Mouse (Mus musculus) inflammation-experienced regulatory T-cells, adult 6 months (primary cell): ENCODE data around the gene Dlgap4. TPM values are rescaled to one million over a fixed set of nuclear protein-coding genes. Genes with fewer than 3 reads are reported as not detected.

Experiments
- ATAC-seq: one replicate; pipeline ENCODE4 v1.8.0; 2017
- polyA plus RNA-seq, 3 experiments: library from polyadenylated mRNA; unstranded; fragments of 100-300 nt; shearing (Covaris generic); gene quantifications; one replicate each; pipeline ENCODE4 v1.2.1; 2017

Gene Dlgap4
- polyA plus RNA-seq, 3 experiments from 2014 or later, result 58.0 to 75.9 (median 74.7) TPM

DNA sequence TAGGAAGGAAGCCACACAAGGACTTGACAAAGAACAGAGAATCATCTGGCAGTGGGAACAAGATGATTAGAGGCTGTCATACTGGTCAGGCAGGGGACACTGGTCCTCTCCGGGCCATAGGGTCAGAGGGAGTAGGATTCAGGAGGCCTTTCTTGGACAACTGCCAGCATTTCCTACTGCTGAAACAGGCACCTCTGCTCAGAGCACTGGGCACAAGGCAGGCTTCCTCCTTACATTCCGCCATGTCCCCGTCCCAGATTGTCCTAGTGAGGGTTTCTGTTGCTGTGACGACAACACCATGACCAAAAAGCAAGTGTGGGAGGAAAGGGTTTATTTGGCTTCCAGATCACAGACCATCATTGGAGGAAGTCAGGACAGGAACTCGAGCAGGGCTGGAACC is 105.3 kb downstream of the Dlgap4 start:
- ATAC-seq, result no peak

DNA sequence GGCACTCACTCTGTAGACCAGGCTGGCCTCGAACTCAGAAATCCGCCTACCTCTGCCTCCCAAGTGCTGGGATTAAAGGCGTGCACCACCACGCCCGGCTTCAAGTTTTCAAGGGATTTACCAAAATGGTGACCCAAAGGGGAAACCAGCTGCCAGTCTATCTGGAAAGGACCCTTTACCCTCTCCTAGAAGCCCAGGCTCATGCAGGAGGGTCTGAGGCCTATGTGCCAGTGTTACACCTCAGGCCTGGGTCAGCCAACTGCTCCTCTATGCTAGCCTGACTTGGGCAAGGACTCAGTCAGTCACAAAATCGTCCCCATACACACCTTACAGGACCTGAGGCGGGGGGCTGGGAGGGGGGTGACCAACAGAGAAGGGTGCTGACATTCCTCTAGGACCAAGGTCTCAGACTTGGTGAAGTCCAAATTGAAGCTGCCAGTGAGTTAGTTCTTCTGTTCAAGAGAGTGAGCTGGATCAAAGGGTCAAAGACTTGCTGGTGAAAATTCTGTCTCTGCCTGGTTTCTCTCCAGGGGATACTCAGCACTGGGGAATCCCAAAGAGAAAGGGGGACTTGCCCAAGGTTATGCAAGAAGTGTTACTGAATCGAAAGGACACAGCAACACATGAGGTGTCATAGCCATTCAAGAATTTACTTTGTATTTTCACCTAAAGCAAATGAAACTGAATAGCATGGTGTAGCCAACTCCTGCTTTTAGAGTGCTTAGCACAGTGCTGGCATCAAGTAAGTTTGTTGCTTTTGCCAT is 106.2 kb downstream of the Dlgap4 start:
- ATAC-seq, result peak; percentile 7

DNA sequence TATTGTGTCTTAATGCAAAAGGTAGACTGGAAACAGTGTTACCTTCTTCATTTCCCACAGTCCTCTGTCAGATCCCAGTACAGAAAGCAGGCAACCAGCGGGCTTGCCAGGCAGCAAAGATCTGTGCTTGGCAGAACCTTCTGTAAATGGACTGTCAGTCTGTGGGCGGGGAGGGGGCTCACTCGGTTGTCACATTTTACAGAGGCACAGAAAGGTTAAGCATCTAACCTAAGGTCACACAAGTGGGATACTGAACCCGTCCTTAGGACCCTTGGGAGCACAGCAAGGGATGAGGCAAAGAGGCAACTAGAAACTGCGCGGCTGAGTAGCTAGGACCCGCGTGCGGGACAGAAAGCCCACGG is 106.8 kb downstream of the Dlgap4 start:
- peak; percentile 10 for ATAC-seq

DNA sequence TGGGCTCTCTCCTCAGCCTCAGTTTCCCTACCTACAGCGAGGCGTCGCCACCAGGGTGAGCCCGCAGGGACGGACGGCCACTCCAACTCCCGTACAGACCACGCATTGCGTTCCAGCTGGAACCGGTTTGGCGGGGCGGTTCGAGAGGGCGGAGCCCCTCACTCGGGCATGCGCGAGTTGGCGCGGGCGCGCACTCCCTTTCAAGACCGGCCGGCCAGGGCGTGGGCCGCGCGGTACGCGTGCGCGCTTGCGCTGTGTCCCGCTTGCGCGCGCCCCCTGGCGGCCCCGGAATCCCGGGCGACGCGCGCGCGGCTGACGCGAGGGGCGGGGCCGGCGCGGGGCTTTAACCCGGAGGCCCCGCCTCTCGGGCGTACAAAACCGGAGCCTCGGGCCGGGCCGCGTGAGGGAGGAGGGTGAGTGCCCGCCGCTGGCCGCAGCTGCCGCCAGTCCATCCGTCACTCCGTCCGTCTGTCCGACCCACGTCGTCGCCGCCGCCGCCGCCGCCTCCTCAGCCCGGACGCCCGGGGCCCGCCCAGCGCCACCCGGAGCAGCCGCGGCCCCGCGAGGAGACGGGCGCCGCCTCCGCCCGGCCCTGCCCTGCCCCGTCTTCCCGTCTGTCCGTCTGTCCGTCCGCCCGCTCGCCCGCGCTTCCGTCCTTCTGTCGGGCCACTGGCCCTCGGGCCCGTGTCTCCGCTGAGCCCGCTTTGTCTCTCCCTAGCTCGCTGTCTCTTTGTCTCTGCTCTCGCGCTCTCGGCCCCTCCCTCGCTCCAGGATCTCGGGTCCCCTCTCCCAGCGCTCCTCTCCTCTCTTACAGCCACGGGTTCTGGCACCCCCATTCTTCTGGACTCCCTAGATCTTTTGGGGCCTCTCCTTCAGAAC is 107.4 kb downstream of the Dlgap4 start:
- peak; percentile 81 for ATAC-seq

DNA sequence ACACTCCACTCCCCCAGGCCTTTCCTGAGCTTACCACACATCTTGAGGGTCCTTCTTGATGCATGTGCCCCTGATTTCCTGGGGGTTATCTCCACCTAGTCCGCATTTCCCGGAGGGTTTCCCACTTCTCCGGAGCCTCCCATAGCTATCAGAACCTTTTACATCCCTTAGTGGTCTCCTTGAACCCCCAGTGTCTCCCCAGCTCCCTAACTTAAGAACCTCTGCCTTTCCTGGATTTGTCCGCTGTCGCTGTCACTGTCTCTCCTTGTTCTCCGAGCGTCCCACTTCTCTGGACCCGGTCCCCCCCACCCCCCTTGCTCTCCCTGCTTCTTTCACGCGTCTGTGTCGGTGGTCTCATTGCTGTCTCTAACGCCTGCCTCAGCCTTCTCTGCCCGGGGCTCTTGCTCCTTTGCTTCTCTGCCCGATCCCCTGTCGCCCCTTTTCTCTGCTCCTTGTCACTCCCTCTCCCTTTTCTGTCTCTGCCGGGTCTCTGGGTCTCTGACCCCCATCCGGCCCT is 108.1 kb downstream of the Dlgap4 start:
- ATAC-seq, result no peak

DNA sequence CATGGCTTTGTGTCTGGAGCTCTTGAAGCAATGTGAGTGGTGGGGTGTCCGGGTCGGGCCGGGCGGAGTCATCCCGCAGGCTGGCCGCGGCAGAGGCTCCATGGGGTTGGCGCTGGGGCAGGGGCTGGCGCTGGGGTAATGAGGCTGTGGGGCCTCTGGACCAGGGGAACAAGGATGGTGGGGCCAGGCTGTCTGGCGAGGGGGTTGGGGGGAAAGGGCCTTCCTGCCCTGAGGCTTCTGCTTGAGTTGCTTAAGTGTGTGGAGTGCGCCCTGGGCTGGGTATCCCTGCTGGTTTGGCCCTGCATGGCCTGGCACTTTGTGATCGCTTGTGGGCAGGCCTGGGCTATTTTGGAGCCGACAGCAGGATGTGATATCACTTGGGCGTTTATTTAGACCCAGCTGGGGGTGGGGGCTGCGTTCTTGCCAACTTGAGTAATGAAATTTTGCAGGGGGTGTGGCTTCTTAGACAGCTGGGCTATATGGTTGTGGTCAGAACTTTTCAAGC is 108.6 kb downstream of the Dlgap4 start:
- ATAC-seq, result no peak

DNA sequence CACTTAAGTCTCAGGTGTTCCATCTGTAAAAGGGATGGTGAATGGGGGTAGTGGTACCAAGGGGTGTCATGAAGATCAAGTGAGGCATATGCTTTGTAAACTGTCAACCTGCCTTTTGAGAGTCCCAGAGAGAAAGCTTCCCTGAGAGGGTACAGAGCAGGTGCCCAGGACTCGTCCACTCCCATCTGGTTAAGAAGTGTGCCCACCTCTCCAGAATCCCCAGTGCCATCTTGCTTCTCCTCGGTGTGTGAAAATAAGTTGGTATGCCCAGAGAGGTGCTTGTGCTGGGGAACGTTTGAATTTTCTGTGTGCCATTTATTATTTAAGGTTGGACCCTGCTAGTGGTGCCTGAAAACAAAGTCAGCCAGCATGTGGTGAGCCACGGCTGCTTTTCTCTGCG is 109.2 kb downstream of the Dlgap4 start:
- no peak for ATAC-seq

DNA sequence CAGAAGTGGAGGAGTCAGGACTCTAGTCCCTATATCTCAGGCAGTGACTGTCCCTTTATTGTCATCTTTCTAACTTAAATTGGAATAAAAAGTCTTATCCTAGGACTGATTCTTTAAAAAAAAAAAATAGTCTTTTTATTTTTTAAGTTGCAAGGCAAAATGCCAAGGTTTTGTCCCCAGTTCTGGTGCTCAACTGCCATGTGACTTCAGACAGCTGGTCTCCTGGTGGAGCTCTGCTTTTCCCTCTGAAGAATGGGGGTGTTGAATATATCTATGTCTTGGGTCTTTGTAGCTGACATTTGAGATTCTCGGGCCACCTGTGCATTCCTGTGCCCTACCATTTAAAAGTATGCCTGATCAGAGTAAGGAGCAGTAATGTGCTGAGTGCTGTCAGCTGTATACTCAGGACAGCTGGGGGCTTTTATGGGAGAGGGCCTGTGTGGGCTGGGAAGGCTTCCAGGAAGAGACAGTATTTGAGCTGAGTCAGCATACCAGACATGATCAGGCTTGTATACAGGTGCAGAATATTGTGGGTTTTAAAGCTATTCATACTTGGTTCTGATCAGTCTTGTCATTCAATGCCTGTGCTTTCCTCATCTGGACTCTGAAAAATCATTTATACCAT is 110.5 kb downstream of the Dlgap4 start:
- ATAC-seq, result no peak

DNA sequence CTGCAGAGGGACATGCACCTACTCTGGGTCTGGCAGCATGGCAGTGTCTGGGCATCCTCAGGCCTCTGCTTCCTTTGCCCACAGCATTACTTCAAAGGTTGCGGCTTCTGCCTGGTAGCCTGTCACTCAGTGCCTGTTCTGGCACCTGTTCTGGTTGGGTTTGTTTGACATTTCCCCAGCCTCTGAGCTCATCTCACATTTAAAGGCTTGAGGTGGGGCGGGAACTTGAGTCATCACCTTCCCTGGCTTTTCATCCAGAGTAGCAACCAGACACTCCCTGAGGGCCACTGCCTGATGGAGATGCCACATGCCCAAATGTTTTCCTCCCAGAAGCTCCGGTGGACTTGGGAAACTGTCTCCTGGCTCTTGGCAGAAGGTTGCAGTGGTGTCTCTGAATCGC is 111.4 kb downstream of the Dlgap4 start:
- no peak for ATAC-seq

DNA sequence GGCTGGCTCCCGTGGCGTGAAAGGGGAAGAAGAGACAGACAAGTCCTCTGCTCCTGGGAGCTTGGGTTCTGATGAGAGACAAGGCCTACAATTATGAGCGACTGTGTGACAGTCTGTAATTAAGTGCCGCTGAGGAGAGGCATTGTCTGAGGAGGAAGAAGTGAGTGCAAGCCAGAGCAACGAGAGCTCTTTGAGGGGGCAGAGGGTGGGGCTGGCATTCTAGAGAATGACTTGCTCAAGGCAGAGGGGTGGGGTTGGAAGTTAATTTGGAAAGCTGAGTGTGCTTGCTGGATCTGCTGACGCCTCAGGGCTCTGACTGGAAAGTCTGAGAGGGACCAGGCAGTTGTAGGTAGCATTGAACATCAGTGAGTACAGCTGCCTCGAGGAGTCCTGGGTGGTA is 112.8 kb downstream of the Dlgap4 start:
- no peak for ATAC-seq

DNA sequence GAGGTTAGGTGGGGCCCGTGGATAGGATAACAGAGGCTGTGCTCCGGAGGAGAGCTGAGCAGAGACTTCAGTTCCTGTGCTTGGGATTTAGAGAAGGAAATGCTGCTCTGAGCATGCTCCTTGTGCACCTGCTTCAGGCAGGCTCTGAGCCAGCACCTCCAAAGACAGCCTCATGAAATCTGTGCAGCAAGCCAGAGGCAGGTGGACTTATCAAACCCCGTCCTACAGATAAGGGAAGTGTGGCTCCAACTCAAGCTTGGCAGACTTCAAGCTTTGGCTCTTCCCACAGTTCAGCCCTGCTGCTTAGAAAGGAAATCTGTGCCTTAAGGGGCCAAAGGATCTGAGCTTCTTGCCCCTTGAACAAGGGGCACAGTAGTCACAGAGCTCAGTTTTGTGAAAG is 113.4 kb downstream of the Dlgap4 start:
- no peak for ATAC-seq

DNA sequence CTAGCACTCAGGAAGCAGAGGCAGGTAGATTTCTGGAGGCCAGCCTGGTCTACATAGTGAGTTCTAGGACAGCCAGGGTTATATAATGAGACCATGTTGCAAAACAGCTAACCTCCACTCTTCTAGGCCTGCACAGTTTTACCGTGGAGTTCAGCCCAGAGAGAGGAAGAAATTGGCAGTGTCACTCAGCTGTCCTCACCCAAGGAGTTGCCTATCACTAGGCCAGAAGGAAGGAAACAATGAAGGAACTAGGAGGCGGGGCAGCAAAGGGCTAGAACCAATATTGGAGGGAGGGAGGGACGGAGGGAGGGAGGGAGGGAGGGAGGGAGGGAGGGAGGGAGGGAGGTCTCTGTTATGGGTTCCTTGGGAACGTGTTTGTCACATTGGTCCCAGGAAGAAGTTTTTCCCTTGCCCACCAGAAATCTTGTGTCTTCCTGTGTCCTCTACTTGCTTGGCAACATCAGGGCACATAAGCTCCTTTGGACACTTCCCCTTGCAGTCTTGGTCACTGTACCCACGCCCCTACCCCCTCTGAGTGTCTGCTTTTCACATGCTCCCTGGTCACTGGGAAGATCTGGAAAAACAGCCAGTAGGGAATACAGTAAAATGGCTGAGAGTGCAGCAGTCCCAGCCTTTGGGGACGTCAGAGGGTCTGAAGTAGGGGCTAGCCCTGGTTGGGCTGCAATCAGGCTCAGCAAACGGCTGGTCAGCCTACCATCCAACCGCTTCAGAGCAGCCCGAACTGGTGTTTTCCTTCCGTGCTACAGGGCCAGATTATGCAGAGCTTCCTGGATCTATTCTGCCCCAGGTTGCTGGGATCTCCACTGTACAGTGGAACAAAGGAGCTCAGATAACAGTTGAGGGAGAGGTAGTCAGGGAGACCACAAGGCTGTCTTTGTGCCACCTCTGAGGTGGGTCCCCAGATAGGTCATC is 116.3 kb downstream of the Dlgap4 start:
- ATAC-seq, result peak; percentile 57

DNA sequence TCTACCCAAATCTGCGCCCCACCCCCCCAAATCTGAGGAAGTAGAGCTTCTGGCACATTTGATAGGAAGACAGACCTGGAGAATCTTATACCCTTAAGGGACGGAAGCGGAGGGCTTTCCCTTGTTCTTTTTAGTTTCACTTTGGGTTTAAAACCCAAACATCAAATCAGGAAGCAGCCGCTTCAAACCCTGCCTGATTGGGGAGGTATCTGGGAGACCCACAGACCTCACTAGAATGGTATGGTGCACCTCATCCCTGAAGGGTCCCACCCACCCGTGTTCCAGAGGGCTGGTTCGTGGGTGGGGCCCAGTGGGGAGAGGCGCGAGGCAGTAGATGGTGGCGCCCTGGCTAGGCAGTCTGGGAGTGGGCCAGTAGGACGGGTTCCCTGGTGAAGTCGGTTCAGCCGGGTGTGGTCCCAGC is 117.0 kb downstream of the Dlgap4 start:
- ATAC-seq, result peak; percentile 91

DNA sequence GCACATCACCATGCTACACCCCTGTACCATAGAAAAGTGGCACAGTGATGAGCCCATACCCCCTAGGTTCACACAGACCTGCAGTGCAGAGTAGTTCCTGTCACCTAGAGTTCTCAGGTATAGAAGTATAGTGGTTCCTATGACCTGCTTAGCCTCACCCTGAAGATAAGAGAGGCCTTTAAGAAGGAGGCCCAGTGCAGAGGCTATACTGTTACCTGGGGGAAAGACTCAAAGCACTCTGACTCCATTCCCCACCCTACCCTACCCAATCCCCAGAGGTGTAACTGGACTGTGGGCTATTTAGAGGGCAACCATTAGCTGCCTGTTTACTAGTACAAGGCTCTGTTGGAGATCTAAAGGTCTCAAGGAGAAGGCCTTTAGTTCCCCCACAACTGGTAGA is 118.1 kb downstream of the Dlgap4 start:
- no peak for ATAC-seq

DNA sequence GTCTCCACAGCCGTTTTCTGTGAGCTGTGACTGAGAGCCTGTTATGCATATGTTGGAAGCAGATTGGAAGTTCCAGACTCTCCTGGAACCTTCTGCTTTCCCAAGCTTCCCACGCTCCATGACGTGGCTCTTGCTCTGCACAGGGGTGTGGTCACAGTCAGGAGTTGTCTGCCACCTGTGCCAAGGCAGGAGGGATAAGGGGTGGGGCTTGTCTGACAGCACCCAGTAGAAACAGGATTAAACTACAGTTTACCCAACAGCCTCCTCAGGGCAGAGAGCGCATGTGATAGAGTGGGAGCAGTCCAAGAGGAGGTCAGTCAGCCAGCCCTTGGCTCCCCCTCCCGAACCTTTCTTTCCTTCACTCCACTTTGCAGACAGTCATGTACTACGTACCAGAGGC is 118.6 kb downstream of the Dlgap4 start:
- no peak for ATAC-seq

DNA sequence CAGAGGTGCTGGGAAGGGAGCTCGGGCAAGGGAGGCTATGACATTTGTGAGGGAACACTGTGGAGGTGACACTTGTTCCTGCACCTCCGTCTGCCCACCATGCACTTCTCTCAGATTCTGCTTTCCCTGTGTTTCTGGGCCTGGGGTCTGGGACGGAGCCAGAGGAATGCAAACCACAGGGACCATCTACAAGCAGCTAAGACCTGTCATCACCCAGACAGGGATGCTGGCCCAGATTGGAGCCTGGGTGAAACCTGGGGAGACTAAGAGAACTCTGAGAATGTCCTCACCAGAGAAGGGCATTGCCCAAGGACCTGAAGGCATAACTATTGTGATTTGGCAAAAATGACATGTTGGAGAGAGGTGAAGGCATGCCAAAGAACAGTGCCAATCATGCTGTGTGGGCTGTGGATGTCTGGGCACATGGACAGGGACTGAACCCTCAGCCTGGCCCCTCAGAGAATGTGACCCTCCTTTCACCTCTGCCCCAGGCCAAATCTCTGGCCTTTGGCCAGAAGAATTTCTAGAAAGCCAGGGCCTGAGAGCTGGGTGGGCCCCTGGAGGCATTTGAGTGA is 122.3 kb downstream of the Dlgap4 start:
- no peak for ATAC-seq

DNA sequence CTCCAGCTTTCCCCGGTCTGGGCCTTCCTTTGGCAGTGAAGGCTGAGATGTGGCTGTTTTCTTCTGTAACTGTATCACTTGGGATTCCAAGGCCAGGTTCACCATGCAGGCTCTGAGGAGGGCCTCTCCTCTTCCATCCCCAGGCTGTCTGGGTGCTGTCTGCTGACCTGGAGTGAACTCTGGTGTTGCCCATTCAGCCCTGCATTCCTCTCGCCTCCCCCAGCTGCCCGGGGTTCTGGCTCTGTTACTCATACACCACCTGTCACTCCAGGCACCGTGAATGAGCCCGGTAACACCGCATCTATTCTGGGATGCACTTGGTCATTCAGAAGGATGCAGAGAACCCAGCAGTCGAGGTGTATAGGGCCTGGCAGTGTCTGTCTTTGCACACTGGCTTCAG is 123.3 kb downstream of the Dlgap4 start:
- no peak for ATAC-seq

DNA sequence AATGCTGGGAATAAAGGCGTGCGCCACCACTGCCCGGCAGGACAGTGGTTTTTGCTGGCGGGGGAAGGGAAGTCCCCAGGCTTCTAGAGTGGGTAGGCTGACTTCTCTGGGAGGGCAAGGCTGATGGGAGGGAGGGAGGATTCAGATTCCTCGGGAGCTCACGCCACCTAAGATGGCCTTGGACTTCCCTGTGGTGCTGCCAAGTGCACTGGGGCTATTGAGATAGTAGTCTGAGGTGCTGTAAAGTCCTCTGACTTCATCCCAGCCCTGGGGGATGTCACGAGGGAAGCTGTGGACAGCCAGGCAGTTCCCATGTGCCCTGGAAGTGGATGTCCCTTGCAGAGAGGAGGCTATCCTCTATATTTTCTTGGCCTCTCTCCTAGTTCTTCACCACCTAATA is 124.5 kb downstream of the Dlgap4 start:
- no peak for ATAC-seq

DNA sequence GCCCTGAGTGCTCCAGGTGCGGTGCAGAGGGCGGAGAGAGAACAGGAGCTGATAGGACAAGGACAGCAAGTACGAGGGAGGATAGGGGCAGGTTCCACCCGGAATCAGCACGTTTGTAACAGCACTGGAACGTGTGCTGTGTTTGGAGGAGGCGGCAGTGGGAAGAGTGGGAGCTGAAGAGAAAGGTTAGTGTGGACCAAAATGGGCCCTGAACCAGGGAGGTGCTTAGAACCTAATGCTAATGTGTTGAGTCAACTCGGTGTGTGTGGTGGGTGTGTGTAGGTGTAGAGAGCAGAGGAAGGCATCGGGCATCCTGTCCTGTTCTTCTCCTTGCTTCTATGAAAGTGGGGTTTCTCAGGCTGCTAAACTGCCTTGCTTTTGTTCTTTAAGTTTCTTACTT is 127.8 kb downstream of the Dlgap4 start:
- no peak for ATAC-seq

DNA sequence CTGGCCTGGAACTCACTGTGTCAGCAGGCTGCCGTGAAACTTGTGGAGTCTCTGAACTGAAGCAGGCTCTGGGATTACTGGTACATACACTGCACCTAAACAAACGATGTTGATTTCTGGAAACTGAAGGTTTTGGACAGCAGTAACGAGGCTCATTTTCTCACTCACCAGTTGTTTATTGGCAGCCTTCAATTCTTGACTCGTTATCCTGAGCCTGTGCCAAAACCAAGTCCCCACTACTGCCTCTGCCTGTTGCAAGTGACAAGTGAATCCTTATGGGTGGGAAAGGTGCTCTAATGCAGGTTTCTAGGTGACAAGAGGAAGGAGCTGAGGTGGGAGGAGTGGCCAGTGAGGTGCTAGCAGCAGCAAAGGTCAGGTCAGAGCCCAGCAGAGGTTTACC is 128.5 kb downstream of the Dlgap4 start:
- no peak for ATAC-seq

DNA sequence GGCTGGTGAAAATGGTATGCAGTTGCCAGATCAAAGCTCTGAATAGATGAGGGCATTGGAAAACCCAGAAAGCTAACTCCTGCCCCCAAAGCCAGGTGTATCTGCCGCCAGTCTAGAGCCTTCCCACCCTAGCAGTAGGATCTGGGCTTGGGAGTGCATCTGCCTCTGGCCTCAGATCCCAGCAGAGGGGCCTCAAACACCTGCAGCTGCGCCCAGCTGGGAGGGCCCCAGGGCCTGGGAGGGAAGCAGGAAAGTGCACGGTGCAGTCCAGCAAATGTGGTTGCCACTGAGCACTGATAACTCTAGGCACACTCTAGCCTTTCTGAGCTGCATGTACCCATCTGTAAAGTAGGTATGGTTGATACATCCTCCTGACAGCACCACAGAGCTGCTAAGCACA is 129.7 kb downstream of the Dlgap4 start:
- no peak for ATAC-seq

DNA sequence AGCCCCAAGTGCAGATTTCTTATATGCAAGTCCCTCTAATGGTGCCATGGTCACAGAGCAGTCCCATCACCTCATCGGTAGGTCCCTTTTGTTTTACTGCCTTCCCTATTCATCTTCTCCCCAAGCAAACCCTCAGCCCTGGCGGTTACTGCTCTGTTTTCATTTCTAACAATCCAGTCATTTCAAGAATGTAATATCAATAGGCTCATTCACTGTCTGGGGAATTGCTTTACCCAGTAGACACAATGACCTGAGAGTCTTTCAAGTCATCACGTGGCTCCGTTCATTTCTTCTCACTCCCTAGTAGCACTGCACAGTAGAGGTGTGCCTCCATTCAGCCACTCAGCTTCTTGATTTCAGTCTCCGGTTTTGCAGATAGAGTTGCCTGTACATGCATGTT is 130.9 kb downstream of the Dlgap4 start:
- ATAC-seq, result no peak
